Mouse (Mus musculus): ENCODE measurements at regions not wholly inside any gene's neighbourhood (a gene's known extent, or its start where the extent isn't known, plus 50 kb on each side); places are given as distances from the start of the nearest gene placed in this dataset.

DNA sequence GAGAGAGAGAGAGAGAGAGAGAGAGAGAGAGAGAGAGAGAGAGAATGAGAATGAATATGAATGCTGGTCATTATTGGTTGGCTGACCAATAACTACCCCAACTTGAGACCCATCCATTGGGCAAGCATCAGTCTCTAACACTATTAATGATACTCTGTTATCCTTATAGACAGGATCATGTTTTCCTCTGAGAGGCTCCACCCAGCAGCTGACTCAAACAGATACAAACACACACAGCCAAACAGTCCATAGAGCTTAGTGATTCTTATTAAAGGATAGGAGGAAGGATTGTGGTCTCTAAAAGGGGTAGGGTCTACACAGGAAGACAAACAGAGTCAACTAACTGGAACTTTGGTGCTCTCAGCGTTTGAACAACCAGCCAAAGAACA is 100.4 kb upstream of the Gm21293 start:
- H3K27me3 ChIP-seq (ENCODE audit: control insufficient read depth, insufficient read depth, low read length): no peaks in the 10 kb centered on the region
- no peak overlapping the region for H3K27ac ChIP-seq (replicated peaks; ENCODE audit: low read depth, low read length)
- no peak for DNase-seq (ENCODE audit: low spot score)
- H3K4me3 ChIP-seq (replicated peaks; ENCODE audit: low read length): no peak overlapping the region
- no peaks in the 10 kb centered on the region for H3K4me1 ChIP-seq (ENCODE audit: control insufficient read depth, insufficient read depth, low read length)
- no peaks in the 10 kb centered on the region for H3K36me3 ChIP-seq (ENCODE audit: control insufficient read depth, insufficient read depth, low read length)
- no peak overlapping the region for H3K9ac ChIP-seq (ENCODE audit: low read depth, low read length, severe bottlenecking)
- ATAC-seq (ENCODE audit: low FRiP score, low read depth): no peak
- H3K9me3 ChIP-seq (ENCODE audit: control insufficient read depth, low read length): no peaks in the 10 kb centered on the region
- TF ChIP-seq POLR2A (IDR thresholded peaks at IDR 0.05; ENCODE audit: borderline replicate concordance, extremely low read depth, insufficient read depth, insufficient read length): no peak
- 87% methylated on average over 1 of the region's 1 CpGs for WGBS
- no peak overlapping the region for H3K4me2 ChIP-seq (replicated peaks; ENCODE audit: low read depth, low read length, severe bottlenecking)

GRCm38 (mm10) chr10:104043569-104043968 is 99.2 kb upstream of the Gm21293 start:
- Histone ChIP-seq H3K4me3 (replicated peaks; ENCODE audit: low read length) (no peak overlapping the region), H3K27ac (replicated peaks; ENCODE audit: low read depth, low read length) (no peak overlapping the region), H3K4me2 (replicated peaks; ENCODE audit: low read depth, low read length, severe bottlenecking) (no peak overlapping the region), H3K4me1 (ENCODE audit: control insufficient read depth, insufficient read depth, low read length) (no peaks in the 10 kb centered on the region), H3K36me3 (ENCODE audit: control insufficient read depth, insufficient read depth, low read length) (no peaks in the 10 kb centered on the region), H3K27me3 (ENCODE audit: control insufficient read depth, insufficient read depth, low read length) (no peaks in the 10 kb centered on the region), H3K9ac (ENCODE audit: low read depth, low read length, severe bottlenecking) (no peak overlapping the region), H3K9me3 (ENCODE audit: control insufficient read depth, low read length) (no peaks in the 10 kb centered on the region)
- no peak for TF ChIP-seq POLR2A (IDR thresholded peaks at IDR 0.05; ENCODE audit: borderline replicate concordance, extremely low read depth, insufficient read depth, insufficient read length)
- WGBS: 58% methylated on average over 1 of the region's 1 CpGs
- DNase-seq (ENCODE audit: low spot score) (no peak), ATAC-seq (ENCODE audit: low FRiP score, low read depth) (no peak)

All from limb, embryonic 14.5 days (tissue).